In the genomic region with DNA sequence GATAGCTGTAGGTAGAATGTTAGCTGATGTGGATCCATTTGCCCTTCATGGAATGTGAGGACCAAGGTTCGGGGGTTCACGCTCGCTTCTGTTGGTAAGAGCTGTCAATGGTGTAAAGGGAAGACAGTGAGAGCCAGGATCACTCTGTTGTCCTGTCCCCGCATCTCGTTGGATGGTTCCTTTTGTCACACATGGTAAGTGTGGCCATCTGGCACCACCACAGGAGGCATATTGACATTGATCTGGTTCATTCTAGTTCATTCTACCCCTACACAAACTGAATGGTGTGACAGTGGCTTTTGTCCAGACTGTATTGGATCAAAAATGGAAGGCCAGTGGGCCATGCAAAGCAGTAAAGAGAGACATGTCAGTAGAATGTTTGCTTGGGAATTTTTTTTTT, we compare ENCODE assay signal across 9 mouse cellular contexts.
A peak's percentile ranks its signal among the peaks of the same experiment; 100 is the strongest.
DNase-seq lines count a peak whose midpoint lies in the region.
"Had no signal": no experiment of that assay in that cellular context is flagged by ENCODE, and none has a peak within 500 bp of the region (broad histone marks: within the 10 kb centered on the region; RNA-seq: fewer than 3 reads in every experiment).

No protein-coding gene starts in this region.

- peak; percentile 16 for DNase-seq in retina, embryonic 14.5 days (ENCODE audit: low spot score)
- no peak for DNase-seq in retina, postnatal 1 day
- peak; percentile 57 for DNase-seq in cerebellum, adult 11 months
- DNase-seq in cerebellum, postnatal 25 days = peak; percentile 71 to 78
- no peak for DNase-seq in neural tube, embryonic 10.5 days (ENCODE audit: extremely low spot score, low spot score)
- DNase-seq in gastrocnemius, adult 18-20 months (ENCODE audit: low spot score) = no peak
- no peak for DNase-seq in adrenal gland, adult 2 months
- DNase-seq: gastrocnemius, postnatal 36 days; lung, adult 18-20 months had no signal

Comparison
In these comparisons a context has a peak if more than half of its experiments do, and no peak if none do; other contexts are left out.
1. DNase-seq: peak in retina, embryonic 14.5 days (single experiment), cerebellum, adult 11 months (single experiment) and cerebellum, postnatal 25 days (2 of 2); none in retina, postnatal 1 day (single experiment), neural tube, embryonic 10.5 days (single experiment), gastrocnemius, adult 18-20 months (single experiment) and adrenal gland, adult 2 months (single experiment).